Mouse (Mus musculus): ENCODE measurements at regions not wholly inside any gene's neighbourhood (a gene's known extent, or its start where the extent isn't known, plus 50 kb on each side); places are given as distances from the start of the nearest gene placed in this dataset.

DNA sequence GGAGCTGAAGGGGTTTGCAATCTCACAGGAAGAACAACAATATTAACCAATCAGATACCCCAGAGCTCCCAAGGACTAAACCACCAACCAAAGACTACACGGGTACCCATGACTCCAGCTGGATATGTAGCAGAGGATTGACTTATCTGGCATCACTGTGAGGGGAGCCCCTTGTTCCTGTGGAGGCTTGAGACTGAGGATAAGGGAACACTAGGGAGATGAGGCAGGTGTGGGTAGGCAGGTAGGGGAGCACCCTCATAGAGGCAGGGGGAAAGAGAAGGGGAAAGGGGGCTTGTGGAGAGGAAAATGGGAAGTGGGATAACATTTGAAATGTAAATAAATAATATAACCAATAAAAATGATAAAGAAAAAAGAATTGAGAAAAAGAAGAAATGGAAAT, 134.8 kb downstream of the G6pd2 start:
- DNase-seq (ENCODE audit: low spot score), result no peak

DNA sequence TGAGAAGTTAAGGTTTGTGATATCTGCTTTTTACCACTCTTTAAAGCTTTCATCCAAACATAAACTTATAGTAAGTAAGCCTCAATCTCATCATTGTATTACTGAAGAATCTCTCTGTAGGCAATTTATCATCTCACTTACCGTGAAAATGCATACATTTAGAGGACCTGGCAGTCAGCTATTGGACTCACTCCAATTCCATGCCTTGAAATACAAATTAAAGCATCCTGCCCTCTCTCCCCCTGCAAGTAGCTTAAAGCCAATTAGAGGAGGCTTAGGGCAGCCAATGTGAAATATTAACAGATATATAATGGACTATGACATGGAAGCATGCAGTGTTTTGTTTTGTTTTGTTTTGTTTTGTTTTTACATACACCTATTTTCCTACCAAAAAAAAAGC, 176.6 kb downstream of the G6pd2 start:
- DNase-seq (ENCODE audit: low spot score), result no peak

DNA sequence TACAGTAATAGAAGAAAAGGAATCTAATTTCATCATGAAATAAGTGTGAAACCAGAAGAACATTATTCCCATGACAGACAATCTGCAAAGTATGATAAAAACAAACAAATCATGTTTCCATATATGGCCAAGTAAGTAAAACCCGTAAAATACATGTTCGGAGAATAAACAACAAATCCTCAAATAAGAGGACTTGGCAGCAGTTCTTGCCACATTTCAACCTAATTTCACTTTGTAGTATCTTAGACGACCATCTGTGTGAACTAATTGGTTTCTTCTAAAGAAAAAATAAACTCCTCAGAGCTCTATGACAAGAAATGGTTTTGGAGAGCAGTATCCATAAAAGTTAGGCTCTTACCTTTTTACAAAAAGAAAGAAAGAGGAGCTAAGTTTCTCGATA, 210.9 kb downstream of the G6pd2 start:
- no peak for DNase-seq (ENCODE audit: low spot score)

DNA sequence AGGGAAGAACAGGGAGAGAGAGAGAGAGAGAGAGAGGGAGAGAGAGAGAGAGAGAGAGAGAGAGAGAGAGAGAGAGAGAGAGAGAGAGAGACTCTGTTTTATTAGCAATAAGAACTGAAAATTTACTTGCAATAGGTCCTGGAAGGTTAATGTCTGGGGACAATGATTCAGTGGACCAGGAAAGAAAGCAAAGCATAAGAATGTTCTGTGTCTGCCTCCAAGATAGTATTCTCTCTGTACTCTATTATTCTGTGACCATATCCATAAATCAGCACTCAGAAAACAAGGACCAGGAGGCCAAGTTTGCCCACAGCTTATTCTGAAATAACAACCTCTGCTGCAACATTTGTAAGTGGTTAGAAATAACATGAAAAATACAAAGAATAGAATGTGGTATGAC, 211.6 kb downstream of the G6pd2 start:
- DNase-seq (ENCODE audit: low spot score), result no peak

DNA sequence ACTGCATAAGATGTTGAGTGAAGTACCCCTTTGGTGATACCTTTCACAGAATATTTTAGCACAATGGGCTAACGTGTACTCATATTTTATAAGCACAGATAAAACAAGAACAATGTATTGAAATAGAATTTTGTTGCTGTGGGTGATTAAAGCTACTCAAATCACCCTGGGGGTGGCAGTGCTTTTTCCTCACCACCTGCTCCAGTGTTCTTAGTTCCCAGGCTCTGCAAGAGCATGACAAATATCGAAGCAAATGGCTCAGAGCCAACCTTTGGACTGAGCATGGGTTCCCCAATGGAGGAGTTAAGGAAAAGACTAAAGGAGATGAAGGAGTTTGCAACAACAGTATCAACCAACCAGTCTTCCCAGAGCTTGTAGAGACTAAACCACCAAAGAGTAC, 232.9 kb downstream of the G6pd2 start:
- DNase-seq (ENCODE audit: low spot score), result no peak

DNA sequence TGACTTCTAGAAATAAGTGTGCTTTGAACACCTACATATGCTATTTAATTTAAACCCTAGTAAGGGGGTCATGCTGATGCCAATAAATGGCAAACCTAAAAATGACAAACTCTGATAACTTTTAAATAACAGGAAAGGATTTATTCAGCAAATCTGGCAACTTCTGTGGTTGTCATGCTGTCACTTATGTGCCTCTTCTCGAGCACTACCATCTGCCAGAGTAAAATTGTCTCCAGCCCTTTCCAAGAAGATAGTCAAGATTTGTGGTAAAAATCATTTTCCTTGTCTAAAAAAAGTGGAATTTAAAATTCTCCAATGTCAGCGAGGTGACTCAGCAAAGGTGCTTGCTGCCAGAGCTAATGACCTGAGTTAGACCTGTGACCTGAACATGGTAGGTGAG, 235.1 kb downstream of the G6pd2 start:
- DNase-seq (ENCODE audit: low spot score), result peak; percentile 8

DNA sequence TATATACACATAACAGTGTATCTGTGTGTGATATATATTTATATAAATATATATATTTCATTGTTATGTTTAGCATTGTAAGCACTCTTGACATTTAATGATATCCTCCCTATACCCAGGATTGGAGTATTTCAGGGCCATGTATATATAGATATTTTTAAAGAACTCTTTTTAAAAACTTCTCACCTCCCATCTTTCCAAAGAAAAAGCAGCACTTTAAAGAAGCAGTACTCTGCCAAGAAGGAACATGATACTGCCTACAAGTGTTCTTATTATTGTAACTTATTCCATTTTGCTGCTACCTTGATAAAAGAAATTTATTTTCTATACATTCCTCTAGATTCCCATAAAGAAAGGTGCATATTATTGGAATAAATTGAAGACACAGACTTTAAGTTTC, 270.4 kb downstream of the G6pd2 start:
- DNase-seq (ENCODE audit: low spot score), result no peak

DNA sequence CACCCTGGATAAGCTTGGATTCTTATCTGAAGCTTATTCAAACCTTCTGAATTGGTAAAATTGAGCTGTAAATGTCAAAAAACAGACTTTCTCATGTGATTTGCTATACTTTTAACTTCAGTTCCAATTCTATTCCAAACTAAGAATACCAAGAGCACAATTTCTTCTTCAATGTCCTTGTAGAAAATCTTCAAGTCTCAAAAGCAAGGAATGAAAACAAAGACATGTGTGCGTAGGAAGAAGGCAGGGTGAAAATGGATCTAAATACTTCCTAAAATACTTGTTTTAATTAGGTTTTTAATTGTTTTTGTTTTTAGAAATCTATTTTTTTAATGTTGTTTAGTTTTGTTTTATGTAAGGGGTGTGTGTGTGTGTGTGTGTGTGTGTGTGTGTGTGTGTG, 280.9 kb downstream of the G6pd2 start:
- no peak for DNase-seq (ENCODE audit: low spot score)

DNA sequence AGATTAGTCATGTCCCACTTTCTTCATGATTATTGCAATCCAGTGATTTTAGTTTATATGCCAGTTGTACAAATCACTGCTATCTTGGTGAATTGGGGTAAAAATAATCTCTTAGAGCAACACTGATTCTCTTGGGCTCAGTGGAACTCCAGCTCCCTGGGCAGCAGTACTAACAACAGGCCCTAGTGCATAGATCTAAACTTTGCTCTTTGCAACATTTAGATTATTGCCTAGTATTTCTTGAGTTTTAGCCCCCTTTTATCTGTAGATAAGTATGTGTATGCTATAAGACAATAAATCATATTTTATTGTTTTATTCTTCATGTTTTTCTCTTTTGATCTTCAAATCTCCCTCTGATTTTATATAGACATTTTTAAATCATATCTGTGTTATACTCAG, 287.4 kb downstream of the G6pd2 start:
- DNase-seq (ENCODE audit: low spot score), result no peak

DNA sequence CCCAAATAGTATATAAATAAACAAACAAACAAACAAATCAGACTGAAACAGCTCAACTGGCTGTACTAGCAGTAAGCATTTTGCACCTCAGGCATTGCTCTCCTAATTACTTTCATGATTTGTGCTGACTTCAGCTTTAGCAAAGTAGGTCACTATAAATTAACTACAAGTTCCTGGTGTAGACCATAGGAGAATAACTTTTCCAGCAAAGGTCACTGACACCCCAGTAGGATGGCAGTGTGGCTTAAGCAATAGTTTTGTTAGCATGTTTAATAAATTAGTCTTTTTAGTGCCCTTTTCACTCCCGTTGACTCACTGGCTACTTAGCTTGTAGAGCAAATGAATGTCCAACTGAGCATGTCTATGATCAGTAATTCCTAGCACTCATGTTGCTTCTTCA, 304.6 kb downstream of the G6pd2 start:
- no peak for DNase-seq (ENCODE audit: low spot score)

DNA sequence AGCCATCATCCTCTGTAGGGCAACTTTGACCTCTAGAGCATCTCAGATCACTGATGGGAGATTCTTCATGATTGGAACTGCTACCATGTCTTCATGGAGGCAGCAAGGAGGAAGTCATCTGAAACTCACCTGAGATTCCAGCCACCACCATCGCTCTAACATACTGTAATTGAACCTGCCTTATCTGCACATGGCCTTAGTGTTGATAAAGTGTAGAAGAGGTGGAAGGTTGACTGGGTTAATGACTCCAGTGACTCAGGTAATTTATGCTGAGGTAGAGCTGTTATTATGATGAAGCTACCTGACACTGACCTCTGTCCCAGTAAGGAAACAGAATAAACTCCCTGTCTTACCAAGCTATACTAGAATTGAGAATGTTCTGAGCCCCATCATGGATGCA, 305.0 kb downstream of the G6pd2 start:
- no peak for DNase-seq (ENCODE audit: low spot score)

DNA sequence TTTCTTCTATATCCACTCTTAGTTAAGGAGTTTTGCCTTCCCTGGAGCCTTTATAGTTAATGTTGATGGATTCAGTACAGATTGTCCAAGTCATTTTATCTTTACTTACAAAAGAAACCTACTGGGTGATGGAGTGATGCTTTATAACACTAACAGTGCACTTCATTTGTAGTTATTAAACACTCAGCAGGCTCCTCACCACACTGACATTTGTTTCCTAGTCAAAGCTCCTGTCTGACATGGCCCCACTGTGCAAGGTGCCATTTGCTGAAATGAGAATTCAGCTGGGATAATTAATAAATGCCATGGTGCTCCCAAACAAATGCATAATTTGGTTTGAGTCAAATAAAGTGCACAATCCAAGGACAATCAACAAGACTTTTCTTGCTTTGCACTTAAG, 336.6 kb downstream of the G6pd2 start:
- no peak for DNase-seq (ENCODE audit: low spot score)

DNA sequence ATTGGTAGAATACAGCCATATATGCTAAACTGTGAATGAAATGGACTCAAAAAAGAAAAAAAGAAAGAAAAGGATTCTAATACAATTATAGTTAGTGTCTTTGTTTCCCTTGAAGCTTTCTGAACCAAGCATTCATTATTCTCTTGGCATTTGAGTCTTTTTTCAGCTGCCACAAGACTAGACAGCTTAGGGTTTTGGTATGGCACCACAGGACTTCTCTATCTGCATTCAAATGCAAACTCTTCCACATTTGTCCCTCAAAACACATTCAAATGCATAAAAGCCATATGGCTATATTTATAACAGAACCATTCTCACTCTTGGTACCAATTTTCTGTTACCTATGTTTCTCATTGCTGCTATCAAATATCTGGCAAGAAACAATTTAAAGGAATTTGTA, 338.8 kb downstream of the G6pd2 start:
- DNase-seq (ENCODE audit: low spot score), result no peak

DNA sequence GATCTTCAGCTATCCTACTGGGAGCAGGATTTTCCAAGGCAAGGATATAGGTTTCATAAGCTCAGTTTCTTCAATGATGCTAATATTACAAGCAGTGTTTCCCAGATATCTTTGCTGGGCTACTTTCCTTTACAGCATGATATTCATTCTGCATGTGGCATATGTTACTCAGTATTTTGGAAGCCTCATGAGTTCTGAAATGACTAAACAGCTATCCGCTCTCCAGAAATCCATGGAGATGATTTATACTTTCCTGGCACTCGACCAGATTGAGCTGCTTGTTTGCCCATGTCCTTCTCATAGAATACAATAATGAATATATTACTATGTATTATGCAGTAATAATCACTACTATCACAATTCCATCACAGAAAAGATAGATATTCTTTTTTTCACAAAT, 351.9 kb downstream of the G6pd2 start:
- DNase-seq (ENCODE audit: low spot score), result peak; percentile 22

DNA sequence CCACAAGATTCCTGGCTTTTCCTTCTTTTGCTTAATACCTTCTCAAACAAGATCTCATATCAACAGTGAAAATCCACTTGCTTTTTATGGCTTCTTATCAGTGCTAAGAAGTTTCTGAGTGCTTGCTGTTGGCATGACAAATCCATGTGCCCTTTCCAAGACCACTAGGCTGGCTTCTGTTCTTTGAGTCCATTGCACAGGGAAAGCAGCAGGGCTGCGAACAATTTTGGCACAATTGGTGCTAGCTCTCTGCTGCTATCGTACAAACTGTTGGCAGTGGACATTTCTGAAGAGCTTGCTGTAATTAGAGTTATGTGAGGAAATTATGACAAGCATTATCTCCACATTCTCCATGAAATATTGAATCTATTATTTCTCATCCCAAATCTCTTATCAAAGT, 383.5 kb downstream of the G6pd2 start:
- no peak for DNase-seq (ENCODE audit: low spot score)

DNA sequence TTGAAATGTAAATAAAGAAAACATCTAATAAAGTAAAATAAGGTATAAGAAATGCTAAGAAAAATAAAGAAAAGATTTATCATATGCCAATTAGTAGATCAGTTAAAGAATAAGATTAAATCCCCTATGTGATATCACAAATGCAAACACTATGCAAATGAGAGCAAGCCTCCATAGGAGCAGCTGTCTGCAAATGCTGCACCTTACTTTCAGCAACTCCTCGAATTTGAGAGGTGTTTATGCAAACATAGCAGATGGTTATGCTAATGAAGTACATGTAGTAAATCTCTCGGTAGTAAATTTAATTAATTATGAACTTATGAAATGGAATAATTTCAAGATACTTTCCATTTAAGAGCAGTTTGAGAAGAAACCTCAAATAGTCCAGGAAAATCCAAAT, 396.8 kb downstream of the G6pd2 start:
- DNase-seq (ENCODE audit: low spot score), result no peak
